Mouse (Mus musculus): Measurements from ENCODE around the gene Ccpg1os.

Gene Ccpg1os

GRCm38 (mm10) chr9:72983066-72983465 lies 2.1 kb downstream of the Ccpg1os start:
- no peak for DNase-seq (ENCODE audit: low spot score)

- no peak for DNase-seq (ENCODE audit: low spot score)
These were observed 9.9 kb downstream of the Ccpg1os start for GRCm38 (mm10) chr9:72975242-72975641.

- DNase-seq (ENCODE audit: low spot score) = no peak
These were observed 10.4 kb downstream of the Ccpg1os start for GRCm38 (mm10) chr9:72974734-72975133.

GRCm38 (mm10) chr9:72972984-72973383 lies 12.2 kb downstream of the Ccpg1os start:
- no peak for DNase-seq (ENCODE audit: low spot score)

- DNase-seq (ENCODE audit: low spot score) = no peak
These were observed 12.7 kb downstream of the Ccpg1os start for GRCm38 (mm10) chr9:72972435-72972834.

- no peak for DNase-seq (ENCODE audit: low spot score)
These were observed 15.3 kb downstream of the Ccpg1os start for GRCm38 (mm10) chr9:72969874-72970273.

- peak; percentile 64 for DNase-seq (ENCODE audit: low spot score)
These were observed 16.7 kb downstream of the Ccpg1os start for GRCm38 (mm10) chr9:72968349-72969061.

- DNase-seq (ENCODE audit: low spot score) = no peak
These were observed 23.2 kb downstream of the Ccpg1os start for GRCm38 (mm10) chr9:72961959-72962358.

GRCm38 (mm10) chr9:72961346-72961745 lies 23.8 kb downstream of the Ccpg1os start:
- DNase-seq (ENCODE audit: low spot score) = no peak

- peak; percentile 21 for DNase-seq (ENCODE audit: low spot score)
These were observed 26.4 kb downstream of the Ccpg1os start, which contains the start of the genes Dyx1c1 and Gm44503 for GRCm38 (mm10) chr9:72958521-72959450. Gene Dyx1c1 (plus strand): TSS chr9:72958785. Gene Gm44503 (plus strand): TSS chr9:72958852.

- DNase-seq (ENCODE audit: low spot score) = peak; percentile 10
These were observed 29.6 kb downstream of the Ccpg1os start for GRCm38 (mm10) chr9:72955546-72955945.

- peak; percentile 18 for DNase-seq (ENCODE audit: low spot score)
These were observed 30.4 kb downstream of the Ccpg1os start for GRCm38 (mm10) chr9:72954746-72955145.

- no peak for DNase-seq (ENCODE audit: low spot score)
These were observed 35.6 kb downstream of the Ccpg1os start for GRCm38 (mm10) chr9:72949572-72949971.

- no peak for DNase-seq (ENCODE audit: low spot score)
These were observed 38.2 kb downstream of the Ccpg1os start for GRCm38 (mm10) chr9:72947010-72947409.

- DNase-seq (ENCODE audit: low spot score) = no peak
These were observed 40.9 kb downstream of the Ccpg1os start for GRCm38 (mm10) chr9:72944286-72944685.

- DNase-seq (ENCODE audit: low spot score) = no peak
These were observed 41.8 kb downstream of the Ccpg1os start for GRCm38 (mm10) chr9:72943424-72943823.

- no peak for DNase-seq (ENCODE audit: low spot score)
These were observed 48.9 kb downstream of the Ccpg1os start for GRCm38 (mm10) chr9:72936301-72936700.

GRCm38 (mm10) chr9:72935309-72935708 lies 49.9 kb downstream of the Ccpg1os start:
- no peak for DNase-seq (ENCODE audit: low spot score)

GRCm38 (mm10) chr9:72931166-72931790 lies 53.9 kb downstream of the Ccpg1os start:
- DNase-seq (ENCODE audit: low spot score) = no peak
